Mouse (Mus musculus) megakaryocyte, embryonic 14.5 days (primary cell): ENCODE data around the gene Celsr3.

Experiments
- FLI1 ChIP-seq: IDR thresholded peaks from 2 replicates; pipeline ENCODE4 v1.6.1; 2012; ENCODE audit warnings: low read length, inconsistent platforms, mixed read lengths
- GATA1 ChIP-seq: IDR thresholded peaks from 3 replicates; pipeline ENCODE4 v1.6.1; 2012; ENCODE audit warnings: mixed read lengths, low read length, inconsistent platforms, borderline replicate concordance

DNA sequence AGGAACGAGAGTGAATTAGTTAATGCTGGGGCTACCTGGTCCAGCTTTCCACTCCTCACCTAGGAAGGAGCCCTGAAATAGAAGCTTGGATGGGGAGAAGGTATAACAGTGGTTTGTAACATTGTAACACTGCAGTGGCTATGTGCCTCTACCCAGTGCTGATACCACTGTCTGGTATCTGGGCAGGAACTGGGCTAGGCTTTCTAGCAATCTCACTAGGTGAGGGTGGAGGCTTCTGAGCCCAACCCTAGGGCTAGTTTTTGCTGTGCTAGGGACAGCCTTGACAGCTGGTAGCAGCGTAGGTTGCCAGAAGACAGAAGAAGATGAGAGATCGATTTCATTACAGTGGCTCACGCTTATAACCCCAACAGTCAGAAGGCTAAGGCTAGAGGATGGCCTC, 49.5 kb upstream of the Celsr3 start:
- TF ChIP-seq FLI1 (no peak), GATA1 (no peak)
